Mouse (Mus musculus): Measurements from ENCODE around the gene Krt24. TPM values are rescaled to one million over a fixed set of nuclear protein-coding genes. Genes with fewer than 3 reads are reported as not detected.

Gene Krt24
- polyA plus RNA-seq, 1 experiment: not detected

DNA sequence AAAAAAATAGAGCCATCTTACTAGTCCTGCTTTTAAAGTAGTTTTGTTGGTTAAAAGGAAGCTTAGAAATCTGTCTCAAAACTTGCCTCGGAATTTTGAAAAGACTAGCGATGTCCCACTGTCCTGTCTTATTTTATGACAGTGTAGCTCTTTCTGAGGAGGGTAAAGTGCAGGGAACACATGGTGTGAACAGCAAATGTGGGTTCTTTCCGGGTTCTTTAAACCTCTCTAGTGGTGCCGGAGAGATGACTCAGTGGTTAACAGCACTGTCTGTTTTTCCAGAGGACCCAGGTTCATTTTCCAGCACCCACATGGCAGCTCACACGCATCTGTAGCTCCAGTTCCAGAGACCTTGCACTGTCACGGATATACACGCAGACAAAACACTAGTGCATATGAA lies 15.9 kb downstream of the Krt24 start:
- no peak overlapping the region for H3K4me2 ChIP-seq (ENCODE audit: low read depth)
- H3K4me3 ChIP-seq: no peak overlapping the region
- H3K36me3 ChIP-seq (ENCODE audit: control insufficient read depth, insufficient read depth): no peaks in the 10 kb centered on the region
- H3K79me2 ChIP-seq (ENCODE audit: control insufficient read depth, insufficient read depth): no peaks in the 10 kb centered on the region
- TF ChIP-seq MAX (IDR thresholded peaks at IDR 0.05; ENCODE audit: low read depth): no peak
- TF ChIP-seq SRF (IDR thresholded peaks at IDR 0.05; ENCODE audit: control insufficient read depth, insufficient read length, low read depth): no peak
- no peak for TF ChIP-seq MYOD1 (IDR thresholded peaks at IDR 0.05; ENCODE audit: control insufficient read depth in 1 of 3, insufficient read length in 2 of 3, low read depth in 2 of 3)
- TF ChIP-seq TCF12 (IDR thresholded peaks at IDR 0.05; ENCODE audit: insufficient read depth, poor library complexity, severe bottlenecking): no peak
- TF ChIP-seq E2F4 (IDR thresholded peaks at IDR 0.05; ENCODE audit: insufficient read depth): no peak
- no peak for TF ChIP-seq MYOG (IDR thresholded peaks at IDR 0.05; ENCODE audit: control insufficient read depth in 1 of 3, insufficient read depth in 1 of 3, insufficient read length in 2 of 3, low read depth in 2 of 3)
- H3ac ChIP-seq (ENCODE audit: control insufficient read depth, insufficient read length): no peak overlapping the region
- peaks cover 62% of the 10 kb centered on the region for H3K27me3 ChIP-seq (ENCODE audit: control insufficient read depth, insufficient read depth, insufficient read length)

GRCm38 (mm10) chr11:99265796-99266195 lies 19.3 kb downstream of the Krt24 start:
- Histone ChIP-seq H3K4me3 (no peak overlapping the region), H3K36me3 (ENCODE audit: control insufficient read depth, insufficient read depth) (no peaks in the 10 kb centered on the region), H3K27me3 (ENCODE audit: control insufficient read depth, insufficient read depth, insufficient read length) (peaks cover 49% of the 10 kb centered on the region)

GRCm38 (mm10) chr11:99265220-99265619 lies 19.8 kb downstream of the Krt24 start:
- Histone ChIP-seq H3K36me3 (ENCODE audit: control insufficient read depth, insufficient read depth) (no peaks in the 10 kb centered on the region), H3K79me2 (ENCODE audit: control insufficient read depth, insufficient read depth) (no peaks in the 10 kb centered on the region), H3K4me3 (no peak overlapping the region), H3ac (ENCODE audit: control insufficient read depth, insufficient read length) (no peak overlapping the region), H3K27me3 (ENCODE audit: control insufficient read depth, insufficient read depth, insufficient read length) (peaks cover 43% of the 10 kb centered on the region), H3K4me2 (ENCODE audit: low read depth) (no peak overlapping the region)
- no peak for TF ChIP-seq USF1 (IDR thresholded peaks at IDR 0.05; ENCODE audit: low read depth)
- TF ChIP-seq E2F4 (IDR thresholded peaks at IDR 0.05; ENCODE audit: insufficient read depth): no peak
- TF ChIP-seq POLR2AphosphoS2 (IDR thresholded peaks at IDR 0.05; ENCODE audit: insufficient read length, low read depth): no peak
- no peak for TF ChIP-seq TCF3 (IDR thresholded peaks at IDR 0.05; ENCODE audit: insufficient read length, low read depth)
- no peak for TF ChIP-seq TCF12 (IDR thresholded peaks at IDR 0.05; ENCODE audit: insufficient read depth, poor library complexity, severe bottlenecking)
- TF ChIP-seq POLR2A (IDR thresholded peaks at IDR 0.05; ENCODE audit: insufficient read length, low read depth): no peak
- no peak for TF ChIP-seq SRF (IDR thresholded peaks at IDR 0.05; ENCODE audit: control insufficient read depth, insufficient read length, low read depth)
- no peak for TF ChIP-seq MYOD1 (IDR thresholded peaks at IDR 0.05; ENCODE audit: control insufficient read depth in 1 of 3, insufficient read length in 2 of 3, low read depth in 2 of 3)
- no peak for TF ChIP-seq MYOG (IDR thresholded peaks at IDR 0.05; ENCODE audit: control insufficient read depth in 1 of 3, insufficient read depth in 1 of 3, insufficient read length in 2 of 3, low read depth in 2 of 3)
- no peak for TF ChIP-seq REST (IDR thresholded peaks at IDR 0.05; ENCODE audit: insufficient read depth, insufficient read length)
- TF ChIP-seq CEBPB (IDR thresholded peaks at IDR 0.05; ENCODE audit: insufficient read depth, poor library complexity, severe bottlenecking): no peak
- no peak for TF ChIP-seq MAX (IDR thresholded peaks at IDR 0.05; ENCODE audit: low read depth)

More at GRCm38 (mm10) chr11:99265796-99266195, 19.3 kb downstream of the Krt24 start:
- Histone ChIP-seq H3K4me2 (ENCODE audit: low read depth) (no peak overlapping the region), H3K79me2 (ENCODE audit: control insufficient read depth, insufficient read depth) (no peaks in the 10 kb centered on the region), H3ac (ENCODE audit: control insufficient read depth, insufficient read length) (no peak overlapping the region)
- no peak for TF ChIP-seq CEBPB (IDR thresholded peaks at IDR 0.05; ENCODE audit: insufficient read depth, poor library complexity, severe bottlenecking)
- TF ChIP-seq MAX (IDR thresholded peaks at IDR 0.05; ENCODE audit: low read depth): no peak
- TF ChIP-seq POLR2AphosphoS2 (IDR thresholded peaks at IDR 0.05; ENCODE audit: insufficient read length, low read depth): no peak
- no peak for TF ChIP-seq USF1 (IDR thresholded peaks at IDR 0.05; ENCODE audit: low read depth)
- TF ChIP-seq SRF (IDR thresholded peaks at IDR 0.05; ENCODE audit: control insufficient read depth, insufficient read length, low read depth): no peak
- no peak for TF ChIP-seq TCF3 (IDR thresholded peaks at IDR 0.05; ENCODE audit: insufficient read length, low read depth)
- TF ChIP-seq REST (IDR thresholded peaks at IDR 0.05; ENCODE audit: insufficient read depth, insufficient read length): no peak

DNA sequence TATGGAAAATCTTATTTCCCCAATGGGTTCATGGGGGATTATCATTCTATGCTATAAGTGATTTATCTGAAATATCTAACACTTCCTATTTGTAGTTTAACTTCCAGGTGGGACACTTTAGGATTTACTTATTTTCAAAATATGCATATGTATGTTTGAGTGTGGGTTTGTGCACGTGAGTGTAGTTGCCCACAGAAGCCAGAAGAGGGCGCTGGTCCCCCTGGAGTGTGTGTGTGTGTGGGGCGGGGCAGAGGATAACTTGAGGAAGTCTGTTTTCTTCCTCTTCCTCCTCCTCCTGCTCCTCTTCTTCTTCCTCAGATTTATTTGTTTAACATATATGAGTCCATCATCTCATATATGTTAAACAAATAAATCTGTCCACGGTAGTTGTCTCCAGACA lies 28.8 kb downstream of the Krt24 start:
- Histone ChIP-seq H3K79me2 (ENCODE audit: control insufficient read depth, insufficient read depth) (no peaks in the 10 kb centered on the region), H3K27me3 (ENCODE audit: control insufficient read depth, insufficient read depth, insufficient read length) (peaks cover 11% of the 10 kb centered on the region), H3K4me3 (no peak overlapping the region), H3K4me2 (ENCODE audit: low read depth) (no peak overlapping the region), H3ac (ENCODE audit: control insufficient read depth, insufficient read length) (no peak overlapping the region), H3K36me3 (ENCODE audit: control insufficient read depth, insufficient read depth) (no peaks in the 10 kb centered on the region)
- TF ChIP-seq USF1 (IDR thresholded peaks at IDR 0.05; ENCODE audit: low read depth): no peak

DNA sequence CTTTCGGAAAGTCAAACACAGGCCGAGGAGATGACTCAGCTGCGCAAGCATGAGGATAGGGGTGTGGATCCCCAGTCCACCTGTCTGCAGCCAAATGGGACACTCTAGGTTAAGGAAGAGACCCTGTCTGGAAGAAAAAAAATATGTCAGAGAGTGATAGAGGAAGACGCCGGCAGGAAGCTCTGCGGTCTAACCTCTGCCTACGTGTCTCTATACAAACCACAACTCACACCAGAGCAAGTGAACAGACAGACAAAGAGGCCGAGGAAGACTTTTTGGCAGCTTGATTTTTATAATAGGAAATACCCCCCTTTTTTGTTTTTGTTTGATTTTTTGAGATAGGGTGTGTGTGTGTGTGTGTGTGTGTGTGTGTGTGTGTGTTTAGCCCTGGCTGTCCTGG lies 29.7 kb downstream of the Krt24 start:
- Histone ChIP-seq H3K4me3 (no peak overlapping the region), H3K4me2 (ENCODE audit: low read depth) (no peak overlapping the region), H3K36me3 (ENCODE audit: control insufficient read depth, insufficient read depth) (no peaks in the 10 kb centered on the region), H3ac (ENCODE audit: control insufficient read depth, insufficient read length) (no peak overlapping the region), H3K27me3 (ENCODE audit: control insufficient read depth, insufficient read depth, insufficient read length) (peaks cover 11% of the 10 kb centered on the region), H3K79me2 (ENCODE audit: control insufficient read depth, insufficient read depth) (no peaks in the 10 kb centered on the region)
- no peak for TF ChIP-seq MYOG (IDR thresholded peaks at IDR 0.05; ENCODE audit: control insufficient read depth in 1 of 3, insufficient read depth in 1 of 3, insufficient read length in 2 of 3, low read depth in 2 of 3)
- TF ChIP-seq CEBPB (IDR thresholded peaks at IDR 0.05; ENCODE audit: insufficient read depth, poor library complexity, severe bottlenecking): no peak
- TF ChIP-seq TCF3 (IDR thresholded peaks at IDR 0.05; ENCODE audit: insufficient read length, low read depth): no peak
- TF ChIP-seq REST (IDR thresholded peaks at IDR 0.05; ENCODE audit: insufficient read depth, insufficient read length): no peak
- TF ChIP-seq MAX (IDR thresholded peaks at IDR 0.05; ENCODE audit: low read depth): no peak
- no peak for TF ChIP-seq USF1 (IDR thresholded peaks at IDR 0.05; ENCODE audit: low read depth)
- no peak for TF ChIP-seq POLR2A (IDR thresholded peaks at IDR 0.05; ENCODE audit: insufficient read length, low read depth)
- TF ChIP-seq E2F4 (IDR thresholded peaks at IDR 0.05; ENCODE audit: insufficient read depth): no peak
- no peak for TF ChIP-seq MYOD1 (IDR thresholded peaks at IDR 0.05; ENCODE audit: control insufficient read depth in 1 of 3, insufficient read length in 2 of 3, low read depth in 2 of 3)
- no peak for TF ChIP-seq SRF (IDR thresholded peaks at IDR 0.05; ENCODE audit: control insufficient read depth, insufficient read length, low read depth)
- TF ChIP-seq TCF12 (IDR thresholded peaks at IDR 0.05; ENCODE audit: insufficient read depth, poor library complexity, severe bottlenecking): no peak
- no peak for TF ChIP-seq POLR2AphosphoS2 (IDR thresholded peaks at IDR 0.05; ENCODE audit: insufficient read length, low read depth)
